Mouse (Mus musculus): ENCODE measurements around the gene Gprin2. TPM values are rescaled to one million over a fixed set of nuclear protein-coding genes. Genes with fewer than 3 reads are reported as not detected.

Gprin2 gene
- total RNA-seq (2014; rRNA removed) = 23.3 and 26.0 TPM in 2 replicates
- polyA plus RNA-seq (2015; fragmentation: Nextera tagmentation; extraction: Ambion mirVana) = 6.9 and 8.0 TPM in 2 replicates

GRCm38 (mm10) chr14:34201231-34202035 is at the start of gene Gprin2:
TSS of gene Gprin2 (minus strand) at chr14:34201653.
- ATAC-seq (peak; percentile 70), DNase-seq (peak; percentile 61)
- peak within 1 kb of the TSS; percentile 71 for H3K4me2 ChIP-seq (ENCODE audit: low read depth)
- H3K9ac ChIP-seq = peak within 1 kb of the TSS; percentile 84
- peak; percentile 3; the same call in 1 of the 2 replicates for TF ChIP-seq CTCF (IDR thresholded peaks at IDR 0.05; ENCODE audit: low read depth)
- no peaks in the 10 kb centered on the region for H3K27me3 ChIP-seq (ENCODE audit: insufficient read depth, low read length)
- H3K36me3 ChIP-seq (ENCODE audit: insufficient read depth) = no peaks in the 10 kb centered on the region
- peak within 1 kb of the TSS; percentile 76 for H3K4me3 ChIP-seq (ENCODE audit: low read depth, low read length)
- H3K27ac ChIP-seq (ENCODE audit: low read depth, low read length) = peak within 1 kb of the TSS; percentile 79
- WGBS = 3% methylated on average over 31 of the region's 52 CpGs
- H3K9me3 ChIP-seq (ENCODE audit: low read length) = no peaks in the 10 kb centered on the region
- H3K4me1 ChIP-seq (ENCODE audit: insufficient read depth) = peaks cover 7% of the 10 kb centered on the region; the same call in 1 of the 2 replicates

GRCm38 (mm10) chr14:34240676-34241075 is 39.2 kb upstream of the Gprin2 start:
- no peak for TF ChIP-seq CTCF (IDR thresholded peaks at IDR 0.05; ENCODE audit: low read depth)
- Histone ChIP-seq H3K9ac (no peak overlapping the region), H3K9me3 (ENCODE audit: low read length) (no peaks in the 10 kb centered on the region), H3K4me1 (ENCODE audit: insufficient read depth) (no peaks in the 10 kb centered on the region), H3K36me3 (ENCODE audit: insufficient read depth) (no peaks in the 10 kb centered on the region), H3K4me3 (ENCODE audit: low read depth, low read length) (no peak overlapping the region), H3K27ac (ENCODE audit: low read depth, low read length) (no peak overlapping the region), H3K4me2 (ENCODE audit: low read depth) (no peak overlapping the region), H3K27me3 (ENCODE audit: insufficient read depth, low read length) (no peaks in the 10 kb centered on the region)
- 84% methylated on average over 6 of the region's 6 CpGs for WGBS
- ATAC-seq (no peak), DNase-seq (no peak)

- Histone ChIP-seq H3K4me2 (ENCODE audit: low read depth) (no peak overlapping the region), H3K4me1 (ENCODE audit: insufficient read depth) (no peaks in the 10 kb centered on the region), H3K27me3 (ENCODE audit: insufficient read depth, low read length) (no peaks in the 10 kb centered on the region), H3K4me3 (ENCODE audit: low read depth, low read length) (no peak overlapping the region), H3K9me3 (ENCODE audit: low read length) (no peaks in the 10 kb centered on the region), H3K36me3 (ENCODE audit: insufficient read depth) (no peaks in the 10 kb centered on the region), H3K9ac (no peak overlapping the region), H3K27ac (ENCODE audit: low read depth, low read length) (no peak overlapping the region)
- DNase-seq (no peak), ATAC-seq (no peak)
- 89% methylated on average over 10 of the region's 10 CpGs for WGBS
- no peak for TF ChIP-seq CTCF (IDR thresholded peaks at IDR 0.05; ENCODE audit: low read depth)
Measured at GRCm38 (mm10) chr14:34240263-34240662, 38.8 kb upstream of the Gprin2 start.

- peak; percentile 88 for TF ChIP-seq CTCF (IDR thresholded peaks at IDR 0.05; ENCODE audit: low read depth)
- H3K27ac ChIP-seq (ENCODE audit: low read depth, low read length) = no peak overlapping the region
- DNase-seq (peak; percentile 76), ATAC-seq (peak; percentile 97)
- 7% methylated on average over 16 of the region's 16 CpGs for WGBS
- peak overlapping the region; percentile 54 for H3K4me2 ChIP-seq (ENCODE audit: low read depth)
- peak overlapping the region; percentile 35 for H3K9ac ChIP-seq
- H3K4me3 ChIP-seq (ENCODE audit: low read depth, low read length) = peak overlapping the region; percentile 28
- no peaks in the 10 kb centered on the region for H3K4me1 ChIP-seq (ENCODE audit: insufficient read depth)
- H3K27me3 ChIP-seq (ENCODE audit: insufficient read depth, low read length) = no peaks in the 10 kb centered on the region
- no peaks in the 10 kb centered on the region for H3K9me3 ChIP-seq (ENCODE audit: low read length)
- H3K36me3 ChIP-seq (ENCODE audit: insufficient read depth) = no peaks in the 10 kb centered on the region
Measured at GRCm38 (mm10) chr14:34234630-34235380, 33.4 kb upstream of the Gprin2 start.

GRCm38 (mm10) chr14:34233846-34234245 is 32.4 kb upstream of the Gprin2 start:
- Histone ChIP-seq H3K36me3 (ENCODE audit: insufficient read depth) (no peaks in the 10 kb centered on the region), H3K4me3 (ENCODE audit: low read depth, low read length) (no peak overlapping the region), H3K27me3 (ENCODE audit: insufficient read depth, low read length) (no peaks in the 10 kb centered on the region), H3K27ac (ENCODE audit: low read depth, low read length) (no peak overlapping the region), H3K4me1 (ENCODE audit: insufficient read depth) (no peaks in the 10 kb centered on the region), H3K9me3 (ENCODE audit: low read length) (no peaks in the 10 kb centered on the region), H3K9ac (no peak overlapping the region), H3K4me2 (ENCODE audit: low read depth) (no peak overlapping the region)
- ATAC-seq (no peak), DNase-seq (no peak)
- no peak for TF ChIP-seq CTCF (IDR thresholded peaks at IDR 0.05; ENCODE audit: low read depth)
- WGBS = 65% methylated on average over 4 of the region's 4 CpGs

- Histone ChIP-seq H3K4me2 (ENCODE audit: low read depth) (no peak overlapping the region), H3K4me3 (ENCODE audit: low read depth, low read length) (no peak overlapping the region), H3K27me3 (ENCODE audit: insufficient read depth, low read length) (no peaks in the 10 kb centered on the region), H3K9ac (no peak overlapping the region), H3K4me1 (ENCODE audit: insufficient read depth) (no peaks in the 10 kb centered on the region), H3K9me3 (ENCODE audit: low read length) (no peaks in the 10 kb centered on the region), H3K36me3 (ENCODE audit: insufficient read depth) (no peaks in the 10 kb centered on the region), H3K27ac (ENCODE audit: low read depth, low read length) (no peak overlapping the region)
- DNase-seq (peak; percentile 27), ATAC-seq (peak; percentile 38)
- WGBS = 75% methylated on average over 9 of the region's 9 CpGs
- no peak for TF ChIP-seq CTCF (IDR thresholded peaks at IDR 0.05; ENCODE audit: low read depth)
Measured at GRCm38 (mm10) chr14:34232866-34233680, 31.6 kb upstream of the Gprin2 start.
